Mouse (Mus musculus): ENCODE measurements at regions not wholly inside any gene's neighbourhood (a gene's known extent, or its start where the extent isn't known, plus 50 kb on each side); places are given as distances from the start of the nearest gene placed in this dataset.

DNA sequence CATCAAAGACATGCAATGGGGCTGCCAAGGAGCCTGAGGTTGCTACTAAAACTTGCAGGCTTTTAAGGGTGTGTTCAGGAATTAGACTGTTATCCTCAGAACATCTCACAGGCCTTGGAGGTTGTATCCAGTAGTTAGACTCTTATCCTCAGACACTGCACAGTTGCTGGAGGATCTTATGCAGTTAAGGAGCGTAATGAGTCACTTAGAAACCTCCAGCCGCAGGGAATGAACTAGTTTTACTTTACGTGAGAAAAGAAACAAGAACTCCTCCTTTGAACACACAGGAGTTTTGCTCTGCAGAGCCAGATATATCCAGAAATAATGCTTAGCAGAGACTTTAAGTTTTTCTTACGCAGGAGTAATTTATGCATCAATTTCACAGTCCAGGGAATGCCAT lies 70.1 kb upstream of the Fam241a start:
- TF ChIP-seq CTCF (IDR thresholded peaks at IDR 0.05; ENCODE audit: low read depth) (no peak), EP300 (IDR thresholded peaks at IDR 0.05; ENCODE audit: low read depth) (no peak)
